Mouse (Mus musculus): ENCODE data around the gene Mtor.

GRCm38 (mm10) chr4:148448853-148449245 is 438 bp downstream of the Mtor start:
- TF ChIP-seq CTCF (IDR thresholded peaks at IDR 0.05; ENCODE audit: insufficient read depth, low read length) = no peak
- no peak for TF ChIP-seq POLR2A (IDR thresholded peaks at IDR 0.05; ENCODE audit: borderline replicate concordance, extremely low read depth, low read depth, low read length)

Data from lung, adult 2 months (tissue).